Mouse (Mus musculus): ENCODE data around the gene Wdr82.

DNA sequence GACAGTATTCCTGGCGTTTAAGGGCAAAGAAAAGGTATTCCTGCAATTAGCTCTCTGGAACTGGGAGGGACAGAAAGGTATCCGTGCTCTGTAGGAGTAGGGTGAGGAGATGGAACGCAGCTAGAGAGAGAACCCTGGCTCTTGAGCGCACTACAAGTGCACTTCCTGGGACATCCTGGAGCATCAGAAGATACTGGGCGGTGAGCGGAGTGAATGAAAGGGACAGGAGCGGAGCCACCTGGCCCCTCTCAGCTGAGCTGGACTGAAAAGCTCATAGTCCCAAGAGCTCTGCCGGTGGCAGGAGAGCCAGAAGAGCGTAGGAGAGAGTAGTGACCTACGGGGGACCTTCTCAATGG lies 21.4 kb upstream of the Wdr82 start:
- no peak for TF ChIP-seq CTCF (IDR thresholded peaks at IDR 0.05; ENCODE audit: insufficient read depth, low read length)
- TF ChIP-seq POLR2A (IDR thresholded peaks at IDR 0.05; ENCODE audit: borderline replicate concordance, extremely low read depth, low read depth, low read length) = no peak
